17 mouse cellular contexts compared by ENCODE assay signal in the genomic region with DNA sequence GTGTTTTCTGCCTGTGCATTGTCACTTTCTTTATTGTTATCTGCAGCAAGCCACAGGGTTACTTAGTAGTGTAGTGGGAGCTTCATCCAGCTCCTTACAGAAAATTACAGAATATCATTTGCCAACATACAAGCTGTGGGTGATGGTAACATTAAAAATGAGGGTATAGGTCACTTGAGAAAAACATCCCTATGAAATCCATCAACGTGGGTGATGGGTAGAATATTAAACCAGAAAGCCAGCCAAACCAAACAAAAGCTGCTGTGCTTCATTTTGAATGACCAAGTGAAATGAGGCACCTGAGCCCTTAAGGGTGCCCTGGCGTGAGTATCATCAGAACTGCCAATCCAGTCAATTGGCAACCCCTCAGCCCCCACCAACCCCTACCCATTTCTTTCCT. TPM values are rescaled to one million over a fixed set of nuclear protein-coding genes. Genes with fewer than 3 reads are reported as not detected.
DNase-seq lines count a peak whose midpoint lies in the region; ATAC-seq and TF ChIP-seq lines count a peak whose summit lies in the region.
"Had no signal": no experiment of that assay in that cellular context is flagged by ENCODE, and none has a peak within 500 bp of the region (broad histone marks: within the 10 kb centered on the region; RNA-seq: fewer than 3 reads in every experiment).

No protein-coding gene starts in this region.

- H3K4me1 ChIP-seq in hindbrain, embryonic 15.5 days (replicated peaks): no peaks in the 10 kb centered on the region
- no peaks in the 10 kb centered on the region for H3K4me1 ChIP-seq in hindbrain, embryonic 12.5 days
- no peaks in the 10 kb centered on the region for H3K4me1 ChIP-seq in midbrain, postnatal 0 days (ENCODE audit: insufficient read depth, low read length)
- no peaks in the 10 kb centered on the region for H3K4me1 ChIP-seq in midbrain, embryonic 13.5 days (replicated peaks)
- H3K4me1 ChIP-seq: embryonic facial prominence, embryonic 10.5 days; forebrain, embryonic 13.5 days; heart, embryonic 12.5 days had no signal

- 0 out of 2 replicates have a peak, but pooled peaks have one; percentile 11 for ATAC-seq in hindbrain, embryonic 15.5 days (ENCODE audit: low FRiP score, low read depth)
- ATAC-seq in hindbrain, embryonic 12.5 days (ENCODE audit: low FRiP score): no peak
- no peak for ATAC-seq in midbrain, postnatal 0 days (ENCODE audit: low FRiP score)
- ATAC-seq in midbrain, embryonic 13.5 days: no peak
- ATAC-seq: forebrain, embryonic 13.5 days had no signal

- H3K9me3 ChIP-seq in hindbrain, embryonic 15.5 days: no peaks in the 10 kb centered on the region
- no peaks in the 10 kb centered on the region for H3K9me3 ChIP-seq in hindbrain, embryonic 12.5 days (replicated peaks)
- no peaks in the 10 kb centered on the region for H3K9me3 ChIP-seq in midbrain, postnatal 0 days (ENCODE audit: low read length)
- H3K9me3 ChIP-seq in midbrain, embryonic 13.5 days: no peaks in the 10 kb centered on the region
- H3K9me3 ChIP-seq: embryonic facial prominence, embryonic 10.5 days; forebrain, embryonic 13.5 days; heart, embryonic 12.5 days had no signal

- no peaks in the 10 kb centered on the region for H3K36me3 ChIP-seq in hindbrain, embryonic 15.5 days
- no peaks in the 10 kb centered on the region for H3K36me3 ChIP-seq in hindbrain, embryonic 12.5 days
- H3K36me3 ChIP-seq in midbrain, postnatal 0 days (ENCODE audit: insufficient read depth, low read length): no peaks in the 10 kb centered on the region
- H3K36me3 ChIP-seq in midbrain, embryonic 13.5 days: no peaks in the 10 kb centered on the region
- H3K36me3 ChIP-seq: embryonic facial prominence, embryonic 10.5 days; heart, embryonic 12.5 days had no signal

- WGBS in hindbrain, embryonic 15.5 days: 70% methylated on average over 2 of the region's 2 CpGs
- WGBS in hindbrain, embryonic 12.5 days: 72% methylated on average over 2 of the region's 2 CpGs
- 64% methylated on average over 2 of the region's 2 CpGs for WGBS in midbrain, postnatal 0 days
- 72% methylated on average over 2 of the region's 2 CpGs for WGBS in midbrain, embryonic 13.5 days

- H3K4me3 ChIP-seq in hindbrain, embryonic 15.5 days: no peak overlapping the region
- H3K4me3 ChIP-seq in hindbrain, embryonic 12.5 days: no peak overlapping the region
- H3K4me3 ChIP-seq in midbrain, postnatal 0 days (ENCODE audit: low read depth, low read length): no peak overlapping the region
- H3K4me3 ChIP-seq in midbrain, embryonic 13.5 days (replicated peaks): no peak overlapping the region
- H3K4me3 ChIP-seq: embryonic facial prominence, embryonic 10.5 days; forebrain, embryonic 13.5 days; heart, embryonic 12.5 days had no signal

- 0 out of 2 replicates have a peak overlapping the region, but pooled peaks have one; percentile 0 for H3K27ac ChIP-seq in hindbrain, embryonic 15.5 days (replicated peaks)
- H3K27ac ChIP-seq in hindbrain, embryonic 12.5 days: no peak overlapping the region
- H3K27ac ChIP-seq in midbrain, postnatal 0 days (ENCODE audit: low read depth, low read length): peak overlapping the region; percentile 34; the same call in 1 of the 2 replicates
- H3K27ac ChIP-seq in midbrain, embryonic 13.5 days: no peak overlapping the region
- H3K27ac ChIP-seq: embryonic facial prominence, embryonic 10.5 days; forebrain, embryonic 13.5 days had no signal

- no peak for TF ChIP-seq CTCF in midbrain, postnatal 0 days (IDR thresholded peaks at IDR 0.05)

- H3K27me3 ChIP-seq in hindbrain, embryonic 15.5 days: no peaks in the 10 kb centered on the region
- H3K27me3 ChIP-seq in hindbrain, embryonic 12.5 days: no peaks in the 10 kb centered on the region
- no peaks in the 10 kb centered on the region for H3K27me3 ChIP-seq in midbrain, postnatal 0 days (ENCODE audit: insufficient read depth, low read length)
- H3K27me3 ChIP-seq in midbrain, embryonic 13.5 days: no peaks in the 10 kb centered on the region
- H3K27me3 ChIP-seq: CH12.LX; forebrain, embryonic 13.5 days; heart, embryonic 12.5 days had no signal

- no peak overlapping the region for H3K4me2 ChIP-seq in hindbrain, embryonic 15.5 days
- H3K4me2 ChIP-seq in hindbrain, embryonic 12.5 days (replicated peaks): no peak overlapping the region
- no peak overlapping the region for H3K4me2 ChIP-seq in midbrain, postnatal 0 days (ENCODE audit: low read depth, low read length, poor library complexity, severe bottlenecking)
- H3K4me2 ChIP-seq in midbrain, embryonic 13.5 days (replicated peaks): no peak overlapping the region
- H3K4me2 ChIP-seq: forebrain, embryonic 13.5 days; heart, embryonic 12.5 days had no signal

- H3K9ac ChIP-seq in hindbrain, embryonic 15.5 days: no peak overlapping the region
- H3K9ac ChIP-seq in hindbrain, embryonic 12.5 days: no peak overlapping the region
- no peak overlapping the region for H3K9ac ChIP-seq in midbrain, postnatal 0 days (replicated peaks; ENCODE audit: low read length, poor library complexity, severe bottlenecking)
- H3K9ac ChIP-seq in midbrain, embryonic 13.5 days (replicated peaks): no peak overlapping the region
- H3K9ac ChIP-seq: forebrain, embryonic 13.5 days; forebrain, postnatal 0 days; heart, embryonic 12.5 days had no signal

- DNase-seq in kidney, postnatal 36 days: peak; percentile 1 to 2
- DNase-seq in kidney, postnatal 10 days: no peak
- DNase-seq in midbrain, postnatal 0 days (ENCODE audit: low spot score): no peak
- no peak for DNase-seq in adrenal gland, postnatal 25 days
- DNase-seq: adrenal gland, postnatal 36 days; cerebellum, adult 2 months; cerebellum, postnatal 10 days; forebrain, postnatal 0 days; gastrocnemius, postnatal 14 days had no signal

RNA-seq across cellular contexts. Expression of a gene that starts 58.1 kb away (rescaled TPM):
- 6.8 and 7.2 TPM in 2 replicates for polyA plus RNA-seq in hindbrain, embryonic 15.5 days (2015; fragmentation: Nextera tagmentation; extraction: Ambion mirVana)
- polyA plus RNA-seq in hindbrain, embryonic 12.5 days (2016; fragmentation: Nextera tagmentation; extraction: Ambion mirVana): 2.0 TPM in 2 replicates
- 24.7 and 25.1 TPM in 2 replicates for total RNA-seq in midbrain, postnatal 0 days (2014; rRNA removed)
- polyA plus RNA-seq in midbrain, postnatal 0 days (2015; fragmentation: Nextera tagmentation; extraction: Ambion mirVana): 7.6 and 8.1 TPM in 2 replicates
- polyA plus RNA-seq in midbrain, embryonic 13.5 days (2015; fragmentation: Nextera tagmentation; extraction: Ambion mirVana): 3.0 and 3.2 TPM in 2 replicates
- total RNA-seq in adrenal gland, postnatal 25 days (2021): 3.0 and 4.3 TPM in 2 replicates
- total RNA-seq: CH12.LX; granulocyte monocyte progenitor cell, adult 5-6 weeks had no signal

Comparison
In these comparisons a context has a peak if more than half of its experiments do, and no peak if none do; other contexts are left out.
1. H3K27ac ChIP-seq: peak in hindbrain, embryonic 15.5 days (single experiment) and midbrain, postnatal 0 days (single experiment); none in hindbrain, embryonic 12.5 days (single experiment) and midbrain, embryonic 13.5 days (single experiment).
2. DNase-seq: peak in kidney, postnatal 36 days (2 of 2); none in kidney, postnatal 10 days (single experiment), midbrain, postnatal 0 days (single experiment) and adrenal gland, postnatal 25 days (single experiment).